Mouse (Mus musculus): Measurements from ENCODE around the gene Rbm15b. TPM values are rescaled to one million over a fixed set of nuclear protein-coding genes. Genes with fewer than 3 reads are reported as not detected.

Gene Rbm15b
- 6.9 and 10.5 TPM in 2 replicates for polyA plus RNA-seq (2012; rRNA removed)

- Histone ChIP-seq H3K27me3 (ENCODE audit: control insufficient read depth, insufficient read depth, low read length) (no peaks in the 10 kb centered on the region), H3K4me3 (ENCODE audit: low read depth, low read length) (peak within 1 kb of the TSS; percentile 81), H3K27ac (ENCODE audit: insufficient read depth, low read depth, low read length) (peak within 1 kb of the TSS; percentile 91), H3K36me3 (ENCODE audit: control insufficient read depth, insufficient read depth, low read length) (peaks cover 41% of the 10 kb centered on the region), H3K4me1 (ENCODE audit: control insufficient read depth, insufficient read depth, insufficient read length, low read length) (peaks cover 41% of the 10 kb centered on the region)
- whole genome bisulfite sequencing = 2% methylated on average over 100 of the region's 101 CpGs
- TF ChIP-seq CTCF (IDR thresholded peaks at IDR 0.05; ENCODE audit: extremely low read depth, insufficient read length, insufficient replicate concordance, low read depth, low read length) (peak; percentile 66), POLR2A (IDR thresholded peaks at IDR 0.05; ENCODE audit: low read depth, low read length) (no peak; the same call in 1 of the 2 replicates)
Measured at GRCm38 (mm10) chr9:106886828-106887702, at the start of gene Rbm15b. Gene Rbm15b, minus strand, starts transcription at chr9:106887428.

- Histone ChIP-seq H3K36me3 (ENCODE audit: control insufficient read depth, insufficient read depth, low read length) (no peaks in the 10 kb centered on the region), H3K27me3 (ENCODE audit: control insufficient read depth, insufficient read depth, low read length) (no peaks in the 10 kb centered on the region), H3K4me3 (ENCODE audit: low read depth, low read length) (no peak overlapping the region), H3K4me1 (ENCODE audit: control insufficient read depth, insufficient read depth, insufficient read length, low read length) (no peaks in the 10 kb centered on the region), H3K27ac (ENCODE audit: insufficient read depth, low read depth, low read length) (no peak overlapping the region)
- 83% methylated on average over 1 of the region's 1 CpGs for WGBS
- TF ChIP-seq POLR2A (IDR thresholded peaks at IDR 0.05; ENCODE audit: low read depth, low read length) = no peak
- TF ChIP-seq CTCF (IDR thresholded peaks at IDR 0.05; ENCODE audit: extremely low read depth, insufficient read length, insufficient replicate concordance, low read depth, low read length) = no peak
Measured at GRCm38 (mm10) chr9:106934998-106935397, 47.8 kb upstream of the Rbm15b start.

- no peaks in the 10 kb centered on the region for H3K4me1 ChIP-seq (ENCODE audit: control insufficient read depth, insufficient read depth, insufficient read length, low read length)
- no peaks in the 10 kb centered on the region for H3K27me3 ChIP-seq (ENCODE audit: control insufficient read depth, insufficient read depth, low read length)
- no peak overlapping the region for H3K27ac ChIP-seq (ENCODE audit: insufficient read depth, low read depth, low read length)
- H3K36me3 ChIP-seq (ENCODE audit: control insufficient read depth, insufficient read depth, low read length) = no peaks in the 10 kb centered on the region
- TF ChIP-seq POLR2A (IDR thresholded peaks at IDR 0.05; ENCODE audit: low read depth, low read length) (no peak), CTCF (IDR thresholded peaks at IDR 0.05; ENCODE audit: extremely low read depth, insufficient read length, insufficient replicate concordance, low read depth, low read length) (no peak)
- no peak overlapping the region for H3K4me3 ChIP-seq (ENCODE audit: low read depth, low read length)
- 90% methylated on average over 6 of the region's 6 CpGs for WGBS
Measured at GRCm38 (mm10) chr9:106914878-106915277, 27.6 kb upstream of the Rbm15b start.

GRCm38 (mm10) chr9:106913759-106914158 lies 26.5 kb upstream of the Rbm15b start:
- TF ChIP-seq CTCF (IDR thresholded peaks at IDR 0.05; ENCODE audit: extremely low read depth, insufficient read length, insufficient replicate concordance, low read depth, low read length) (no peak), POLR2A (IDR thresholded peaks at IDR 0.05; ENCODE audit: low read depth, low read length) (no peak)
- Histone ChIP-seq H3K36me3 (ENCODE audit: control insufficient read depth, insufficient read depth, low read length) (no peaks in the 10 kb centered on the region), H3K4me3 (ENCODE audit: low read depth, low read length) (no peak overlapping the region), H3K27ac (ENCODE audit: insufficient read depth, low read depth, low read length) (no peak overlapping the region), H3K4me1 (ENCODE audit: control insufficient read depth, insufficient read depth, insufficient read length, low read length) (peaks cover 2% of the 10 kb centered on the region; the same call in 1 of the 2 replicates), H3K27me3 (ENCODE audit: control insufficient read depth, insufficient read depth, low read length) (no peaks in the 10 kb centered on the region)
- WGBS = 7% methylated on average over 1 of the region's 1 CpGs

- TF ChIP-seq CTCF (IDR thresholded peaks at IDR 0.05; ENCODE audit: extremely low read depth, insufficient read length, insufficient replicate concordance, low read depth, low read length) = no peak
- no peak for TF ChIP-seq POLR2A (IDR thresholded peaks at IDR 0.05; ENCODE audit: low read depth, low read length)
- WGBS = 57% methylated on average over 1 of the region's 1 CpGs
- Histone ChIP-seq H3K4me1 (ENCODE audit: control insufficient read depth, insufficient read depth, insufficient read length, low read length) (peaks cover 2% of the 10 kb centered on the region; the same call in 1 of the 2 replicates), H3K4me3 (ENCODE audit: low read depth, low read length) (no peak overlapping the region), H3K27me3 (ENCODE audit: control insufficient read depth, insufficient read depth, low read length) (no peaks in the 10 kb centered on the region), H3K27ac (ENCODE audit: insufficient read depth, low read depth, low read length) (no peak overlapping the region), H3K36me3 (ENCODE audit: control insufficient read depth, insufficient read depth, low read length) (no peaks in the 10 kb centered on the region)
Measured at GRCm38 (mm10) chr9:106911624-106912023, 24.4 kb upstream of the Rbm15b start.

- peaks cover 2% of the 10 kb centered on the region; the same call in 1 of the 2 replicates for H3K4me1 ChIP-seq (ENCODE audit: control insufficient read depth, insufficient read depth, insufficient read length, low read length)
- no peak for TF ChIP-seq POLR2A (IDR thresholded peaks at IDR 0.05; ENCODE audit: low read depth, low read length)
- no peak for TF ChIP-seq CTCF (IDR thresholded peaks at IDR 0.05; ENCODE audit: extremely low read depth, insufficient read length, insufficient replicate concordance, low read depth, low read length)
- H3K36me3 ChIP-seq (ENCODE audit: control insufficient read depth, insufficient read depth, low read length) = no peaks in the 10 kb centered on the region
- H3K4me3 ChIP-seq (ENCODE audit: low read depth, low read length) = no peak overlapping the region
- no peaks in the 10 kb centered on the region for H3K27me3 ChIP-seq (ENCODE audit: control insufficient read depth, insufficient read depth, low read length)
- WGBS = 7% methylated on average over 5 of the region's 5 CpGs
- H3K27ac ChIP-seq (ENCODE audit: insufficient read depth, low read depth, low read length) = no peak overlapping the region
Measured at GRCm38 (mm10) chr9:106908715-106909114, 21.5 kb upstream of the Rbm15b start.

- no peak for TF ChIP-seq POLR2A (IDR thresholded peaks at IDR 0.05; ENCODE audit: low read depth, low read length)
- no peak for TF ChIP-seq CTCF (IDR thresholded peaks at IDR 0.05; ENCODE audit: extremely low read depth, insufficient read length, insufficient replicate concordance, low read depth, low read length)
- H3K36me3 ChIP-seq (ENCODE audit: control insufficient read depth, insufficient read depth, low read length) = no peaks in the 10 kb centered on the region
- no peak overlapping the region for H3K4me3 ChIP-seq (ENCODE audit: low read depth, low read length)
- H3K27me3 ChIP-seq (ENCODE audit: control insufficient read depth, insufficient read depth, low read length) = no peaks in the 10 kb centered on the region
- H3K4me1 ChIP-seq (ENCODE audit: control insufficient read depth, insufficient read depth, insufficient read length, low read length) = peaks cover 2% of the 10 kb centered on the region; the same call in 1 of the 2 replicates
- 58% methylated on average over 3 of the region's 3 CpGs for WGBS
- no peak overlapping the region for H3K27ac ChIP-seq (ENCODE audit: insufficient read depth, low read depth, low read length)
Measured at GRCm38 (mm10) chr9:106908174-106908573, 20.9 kb upstream of the Rbm15b start.
